Mouse (Mus musculus) brain, embryonic 14.5 days (tissue): ENCODE results near the gene Hoxa11.

Experiments used
- CTCF ChIP-seq: fragments of 200-500 bp; IDR thresholded peaks from 2 replicates; pipeline ENCODE4 v1.5.1; 2012; ENCODE audit warnings: inconsistent platforms, mild to moderate bottlenecking, moderate library complexity, borderline replicate concordance; ENCODE audit not compliant: insufficient read depth, insufficient read length; ENCODE audit errors: extremely low read depth
- POLR2A ChIP-seq: fragments of 200-500 bp; IDR thresholded peaks from 2 replicates; pipeline ENCODE4 v1.6.1; 2012; ENCODE audit warnings: mild to moderate bottlenecking, inconsistent platforms, borderline replicate concordance; ENCODE audit not compliant: poor library complexity, insufficient read depth, insufficient read length, severe bottlenecking; ENCODE audit errors: extremely low read depth

- TF ChIP-seq CTCF = no peak
- no peak for TF ChIP-seq POLR2A
Measured at GRCm38 (mm10) chr6:52238976-52239375, 6.6 kb downstream of the Hoxa11 start.
